Mouse (Mus musculus) hematopoietic stem cell, adult 5-6 weeks (primary cell): ENCODE measurements at regions not wholly inside any gene's neighbourhood (a gene's known extent, or its start where the extent isn't known, plus 50 kb on each side); places are given as distances from the start of the nearest gene placed in this dataset.

Experiments used
- ATAC-seq, 2 experiments: fragments of 125-278 bp in 1 of 2; replicated peaks in 1 of 2; 2 replicates each; pipeline ENCODE4 v1.8.0; 2016 to 2017; ENCODE audit warnings: inconsistent platforms in 2 of 2, mild to moderate bottlenecking in 2 of 2, moderate number of reproducible peaks in 2 of 2, low read depth in 1 of 2, moderate TSS enrichment in 1 of 2; ENCODE audit not compliant: low FRiP score in 2 of 2, poor library complexity in 2 of 2, severe bottlenecking in 2 of 2, insufficient read depth in 1 of 2, low TSS enrichment in 1 of 2

GRCm38 (mm10) chr17:9484098-9484497, 62.2 kb downstream of the Gm17728 start:
- ATAC-seq, result no peak

GRCm38 (mm10) chr17:9484566-9484965, 62.7 kb downstream of the Gm17728 start:
- ATAC-seq, result no peak

- peak; percentile 75 to 92 for ATAC-seq
These were observed 107.5 kb downstream of the Gm17728 start for GRCm38 (mm10) chr17:9529340-9529739.

- no peak for ATAC-seq
These were observed 114.2 kb downstream of the Gm17728 start for GRCm38 (mm10) chr17:9536090-9536489.

- no peak for ATAC-seq
These were observed 116.5 kb downstream of the Gm17728 start for GRCm38 (mm10) chr17:9538371-9538770.

- no peak for ATAC-seq
These were observed 118.3 kb downstream of the Gm17728 start for GRCm38 (mm10) chr17:9540156-9540555.

- no peak for ATAC-seq
These were observed 121.5 kb downstream of the Gm17728 start for GRCm38 (mm10) chr17:9543224-9543797.

GRCm38 (mm10) chr17:9557544-9557943, 112.0 kb downstream of the Pabpc6 start:
- peak; percentile 89 to 99 for ATAC-seq

GRCm38 (mm10) chr17:9566846-9567245, 102.7 kb downstream of the Pabpc6 start:
- ATAC-seq, result no peak

GRCm38 (mm10) chr17:9579401-9580371, 89.8 kb downstream of the Pabpc6 start:
- ATAC-seq, result no peak

- ATAC-seq, result no peak
These were observed 71.4 kb downstream of the Pabpc6 start for GRCm38 (mm10) chr17:9598131-9598530.

GRCm38 (mm10) chr17:9600459-9600858, 69.1 kb downstream of the Pabpc6 start:
- no peak for ATAC-seq
